Mouse (Mus musculus) lung, postnatal 0 days (tissue): ENCODE data around the gene Pam.

Experiments
- CTCF ChIP-seq: IDR thresholded peaks from 2 replicates; pipeline ENCODE4 v1.5.1; 2016; ENCODE audit warnings: antibody characterized with exemption, mild to moderate bottlenecking
- EP300 ChIP-seq: IDR thresholded peaks from 2 replicates; pipeline ENCODE4 v1.6.1; 2016; ENCODE audit warnings: antibody characterized with exemption, mild to moderate bottlenecking, control low read depth

GRCm38 (mm10) chr1:97909561-97909960, 185.9 kb downstream of the Pam start:
- no peak for TF ChIP-seq CTCF
- no peak for TF ChIP-seq EP300
